Mouse (Mus musculus) kidney, postnatal 0 days (tissue): Measurements from ENCODE around the gene Dnaic1. TPM values are rescaled to one million over a fixed set of nuclear protein-coding genes. Genes with fewer than 3 reads are reported as not detected.

Experiments
- ATAC-seq: fragments of 200-750 bp; cut with Nextera tagmentation; replicated peaks from 2 replicates; pipeline ENCODE4 v1.8.0; 2017; ENCODE audit warnings: low read depth, moderate number of reproducible peaks, moderate TSS enrichment, moderate library complexity; ENCODE audit not compliant: low FRiP score
- DNase-seq: peaks from one replicate; pipeline ENCODE4 v3.0.0-alpha.2; 2016; ENCODE audit warnings: low spot score
- H3K27ac ChIP-seq: fragments of 300-500 bp; sonication (generic); 2 replicates; pipeline ENCODE4 v1.5.1; 2014; ENCODE audit warnings: mild to moderate bottlenecking
- H3K27me3 ChIP-seq: fragments of 300-500 bp; sonication (generic); 2 replicates; pipeline ENCODE4 v1.6.1; 2014; ENCODE audit warnings: low read length, mixed read lengths; ENCODE audit not compliant: insufficient read depth
- H3K36me3 ChIP-seq: fragments of 300-500 bp; sonication (generic); 2 replicates; pipeline ENCODE4 v1.6.1; 2014; ENCODE audit warnings: low read length, mixed read lengths; ENCODE audit not compliant: insufficient read depth
- H3K4me1 ChIP-seq: fragments of 300-500 bp; sonication (generic); replicated peaks from 2 replicates; pipeline ENCODE4 v1.6.1; 2014; ENCODE audit warnings: antibody characterized with exemption, low read length, mixed read lengths; ENCODE audit not compliant: insufficient read depth
- H3K4me2 ChIP-seq: fragments of 300-500 bp; sonication (generic); 2 replicates; pipeline ENCODE4 v1.6.1; 2014; ENCODE audit warnings: mild to moderate bottlenecking, low read length, moderate library complexity, mixed read lengths
- H3K4me3 ChIP-seq: fragments of 300-500 bp; sonication (generic); replicated peaks from 2 replicates; pipeline ENCODE4 v1.5.1; 2014; ENCODE audit warnings: low read depth, low read length
- H3K9ac ChIP-seq: fragments of 300-500 bp; sonication (generic); 2 replicates; pipeline ENCODE4 v1.6.1; 2014; ENCODE audit warnings: low read depth, low read length
- H3K9me3 ChIP-seq: fragments of 300-500 bp; sonication (generic); replicated peaks from 2 replicates; pipeline ENCODE4 v1.6.1; 2016; ENCODE audit warnings: low read length, inconsistent platforms, mixed read lengths
- CTCF ChIP-seq: IDR thresholded peaks from 2 replicates; pipeline ENCODE4 v1.5.1; 2016; ENCODE audit warnings: antibody characterized with exemption, low read depth, mild to moderate bottlenecking, moderate library complexity
- WGBS: fragments of 180-500 bp; shearing (Covaris S2); extraction: QIAGEN DNeasy Blood & Tissue Kit; methylation state at CpG from one replicate; pipeline ENCODE4 v1.1.7; 2014; 5-methylcytosine and 5-hydroxymethylcytosine counted together
- polyA plus RNA-seq: library from polyadenylated mRNA; unstranded; fragments of >200 nt; fragmentation: Nextera tagmentation; extraction: Ambion mirVana; gene quantifications from 2 replicates; pipeline ENCODE4 v1.2.1, GENCODE M21; 2015

Gene Dnaic1
- polyA plus RNA-seq, 1 experiment from 2014 or later, result 1.3 TPM

DNA sequence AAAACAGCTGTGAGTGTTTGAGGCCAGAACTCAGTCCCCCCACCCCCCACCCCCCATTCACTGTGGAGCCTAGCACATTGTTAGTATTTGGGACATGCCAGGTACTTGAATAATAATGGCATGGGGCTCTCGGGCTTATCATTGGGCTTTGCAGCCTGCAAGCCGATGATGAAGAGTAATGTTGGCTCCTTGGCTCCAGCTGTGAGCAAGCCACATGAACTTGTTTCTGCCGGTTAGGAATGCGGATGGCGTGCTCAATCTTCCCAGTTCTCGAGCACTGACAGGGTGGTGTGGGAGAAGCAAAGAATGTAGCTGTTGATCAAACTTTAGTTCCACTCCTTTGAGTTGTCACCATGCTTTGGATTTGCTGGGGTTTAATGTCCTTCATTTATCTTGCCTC is 6.3 kb downstream of the Dnaic1 start:
- DNase-seq, result peak; percentile 40
- H3K4me1 ChIP-seq, result no peaks in the 10 kb centered on the region
- TF ChIP-seq CTCF, result no peak

DNA sequence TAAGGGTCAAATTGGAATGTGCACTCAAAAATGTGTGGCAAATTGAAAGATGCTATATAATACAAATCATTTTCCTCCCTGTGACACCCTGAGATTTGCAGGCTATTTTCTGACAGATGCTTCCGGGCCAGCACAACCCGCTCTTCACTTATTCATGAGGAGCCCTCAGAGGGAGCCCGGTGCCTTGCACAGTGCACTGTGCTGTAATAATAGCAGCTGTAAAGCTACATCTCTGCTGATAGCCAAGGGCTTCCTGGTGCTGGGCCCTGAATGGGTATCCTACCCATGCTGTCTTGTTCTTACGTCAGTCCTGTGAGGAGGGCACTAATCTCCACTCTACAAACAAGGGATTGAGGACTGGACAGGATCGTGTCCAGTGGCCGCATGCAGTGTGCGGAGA is 13.8 kb downstream of the Dnaic1 start:
- no peak for TF ChIP-seq CTCF
- no peak for DNase-seq
- no peaks in the 10 kb centered on the region for H3K9me3 ChIP-seq
- no peak overlapping the region for H3K9ac ChIP-seq
- H3K27ac ChIP-seq, result no peak overlapping the region
- no peak overlapping the region for H3K4me3 ChIP-seq
- no peaks in the 10 kb centered on the region for H3K36me3 ChIP-seq
- ATAC-seq, result no peak
- 85% methylated on average over 7 of the region's 7 CpGs for WGBS
- H3K4me2 ChIP-seq, result no peak overlapping the region
- no peaks in the 10 kb centered on the region for H3K4me1 ChIP-seq
- no peaks in the 10 kb centered on the region for H3K27me3 ChIP-seq

More for the DNA sequence above, 6.3 kb downstream of the Dnaic1 start:
- Histone ChIP-seq H3K36me3 (no peaks in the 10 kb centered on the region), H3K27ac (no peak overlapping the region), H3K4me2 (no peak overlapping the region), H3K9me3 (no peaks in the 10 kb centered on the region), H3K9ac (no peak overlapping the region), H3K27me3 (no peaks in the 10 kb centered on the region), H3K4me3 (no peak overlapping the region)
- 49% methylated on average over 6 of the region's 6 CpGs for WGBS
- no peak for ATAC-seq

DNA sequence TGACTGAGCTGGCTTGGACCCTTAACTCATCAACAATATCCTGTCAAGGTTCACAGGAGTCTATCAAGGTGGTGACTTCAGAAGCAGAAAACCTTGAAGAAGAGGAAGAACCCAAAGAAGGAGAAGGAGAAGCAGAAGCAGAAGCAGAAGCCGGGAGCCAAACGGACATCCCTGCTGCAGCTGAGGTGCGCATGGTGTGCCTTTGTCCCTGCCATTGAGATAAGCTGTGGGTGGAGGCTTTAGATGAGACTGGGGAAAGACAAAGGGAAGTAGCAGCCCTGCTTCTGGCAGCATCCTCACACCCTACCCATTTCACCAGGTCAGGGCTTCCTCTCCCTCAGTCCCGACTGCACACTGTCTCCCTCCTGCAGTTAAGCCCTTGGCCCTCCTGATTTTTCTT is 33.2 kb downstream of the Dnaic1 start:
- DNase-seq, result no peak
- 64% methylated on average over 4 of the region's 4 CpGs for WGBS
- Histone ChIP-seq H3K27me3 (no peaks in the 10 kb centered on the region), H3K4me1 (no peaks in the 10 kb centered on the region), H3K4me2 (no peak overlapping the region), H3K9me3 (no peaks in the 10 kb centered on the region), H3K9ac (no peak overlapping the region), H3K36me3 (no peaks in the 10 kb centered on the region), H3K4me3 (no peak overlapping the region), H3K27ac (no peak overlapping the region)
- TF ChIP-seq CTCF, result no peak
- no peak for ATAC-seq

DNA sequence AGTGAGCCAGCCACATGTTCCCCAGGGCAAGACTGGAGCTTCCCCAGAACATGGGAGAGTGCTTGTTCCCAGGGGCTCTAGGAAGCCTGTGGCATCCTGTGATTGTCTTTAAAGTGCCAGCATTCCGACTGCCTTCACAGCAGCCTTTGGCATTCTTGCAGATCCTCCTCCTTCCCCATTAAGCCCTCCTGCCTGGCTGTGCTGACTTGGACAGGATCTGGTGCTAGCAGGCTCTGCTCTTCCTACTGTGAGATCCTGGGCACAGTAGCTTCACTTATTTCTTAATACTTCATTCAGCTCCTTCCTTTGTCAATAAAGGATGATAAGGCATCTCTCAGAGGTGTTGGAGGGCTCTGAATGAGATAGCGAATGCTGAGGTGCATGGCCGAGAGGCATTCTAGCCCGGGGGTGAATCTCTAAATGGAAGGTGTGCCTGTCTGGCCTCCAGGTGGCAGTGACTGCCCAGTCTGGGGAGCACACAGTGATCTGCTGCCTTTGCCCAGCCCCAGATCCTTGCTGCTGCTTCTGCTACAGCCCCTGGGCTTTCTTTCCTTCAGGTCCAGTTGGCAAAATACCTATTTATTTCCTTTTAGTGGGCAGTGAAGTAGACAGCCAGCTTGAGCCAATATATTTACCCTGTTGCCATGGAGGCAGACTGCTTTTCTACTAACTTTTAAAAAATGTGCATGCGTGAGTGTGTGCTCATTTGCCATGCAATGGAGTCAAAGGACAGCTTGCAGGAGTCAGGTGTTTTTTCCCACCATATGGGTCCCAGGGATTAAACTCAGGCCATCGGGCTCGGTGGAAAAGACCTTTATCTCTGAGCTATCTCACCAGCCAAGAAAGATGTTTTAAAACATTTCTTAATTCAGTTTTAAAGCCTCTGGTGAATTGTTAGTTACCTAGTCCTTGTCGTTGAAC is 35.2 kb downstream of the Dnaic1 start:
- peak; percentile 58 for TF ChIP-seq CTCF
- Histone ChIP-seq H3K4me1 (no peaks in the 10 kb centered on the region), H3K4me2 (no peak overlapping the region), H3K4me3 (no peak overlapping the region), H3K27ac (no peak overlapping the region), H3K9me3 (no peaks in the 10 kb centered on the region), H3K9ac (no peak overlapping the region), H3K36me3 (no peaks in the 10 kb centered on the region), H3K27me3 (no peaks in the 10 kb centered on the region)
- WGBS, result 50% methylated on average over 8 of the region's 8 CpGs
- DNase-seq (peak; percentile 37), ATAC-seq (no peak)

DNA sequence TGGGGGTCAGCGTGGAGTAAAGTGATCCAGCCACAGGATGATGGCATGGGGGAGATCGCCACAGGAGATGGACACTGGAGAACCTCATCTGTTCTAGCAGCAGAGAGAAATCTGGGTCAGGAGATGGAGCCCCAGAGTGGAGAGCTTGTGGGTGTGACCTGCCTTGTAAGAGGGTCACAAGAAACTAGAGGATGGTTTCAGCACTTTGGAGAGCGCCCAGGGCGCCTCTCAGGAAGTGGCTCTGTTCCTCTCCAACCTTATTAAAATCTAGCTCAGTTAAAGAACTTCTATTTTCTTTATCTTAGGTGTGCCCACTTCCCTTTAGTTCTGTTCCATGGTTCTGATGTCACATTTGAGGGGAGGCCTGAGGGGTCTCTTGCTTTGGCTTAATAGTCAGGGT is 37.2 kb downstream of the Dnaic1 start:
- Histone ChIP-seq H3K4me3 (no peak overlapping the region), H3K9me3 (no peaks in the 10 kb centered on the region), H3K4me2 (no peak overlapping the region), H3K27ac (no peak overlapping the region), H3K36me3 (no peaks in the 10 kb centered on the region), H3K27me3 (no peaks in the 10 kb centered on the region), H3K4me1 (no peaks in the 10 kb centered on the region), H3K9ac (no peak overlapping the region)
- WGBS, result 35% methylated on average over 4 of the region's 4 CpGs
- no peak for TF ChIP-seq CTCF
- ATAC-seq (no peak), DNase-seq (peak; percentile 87)

DNA sequence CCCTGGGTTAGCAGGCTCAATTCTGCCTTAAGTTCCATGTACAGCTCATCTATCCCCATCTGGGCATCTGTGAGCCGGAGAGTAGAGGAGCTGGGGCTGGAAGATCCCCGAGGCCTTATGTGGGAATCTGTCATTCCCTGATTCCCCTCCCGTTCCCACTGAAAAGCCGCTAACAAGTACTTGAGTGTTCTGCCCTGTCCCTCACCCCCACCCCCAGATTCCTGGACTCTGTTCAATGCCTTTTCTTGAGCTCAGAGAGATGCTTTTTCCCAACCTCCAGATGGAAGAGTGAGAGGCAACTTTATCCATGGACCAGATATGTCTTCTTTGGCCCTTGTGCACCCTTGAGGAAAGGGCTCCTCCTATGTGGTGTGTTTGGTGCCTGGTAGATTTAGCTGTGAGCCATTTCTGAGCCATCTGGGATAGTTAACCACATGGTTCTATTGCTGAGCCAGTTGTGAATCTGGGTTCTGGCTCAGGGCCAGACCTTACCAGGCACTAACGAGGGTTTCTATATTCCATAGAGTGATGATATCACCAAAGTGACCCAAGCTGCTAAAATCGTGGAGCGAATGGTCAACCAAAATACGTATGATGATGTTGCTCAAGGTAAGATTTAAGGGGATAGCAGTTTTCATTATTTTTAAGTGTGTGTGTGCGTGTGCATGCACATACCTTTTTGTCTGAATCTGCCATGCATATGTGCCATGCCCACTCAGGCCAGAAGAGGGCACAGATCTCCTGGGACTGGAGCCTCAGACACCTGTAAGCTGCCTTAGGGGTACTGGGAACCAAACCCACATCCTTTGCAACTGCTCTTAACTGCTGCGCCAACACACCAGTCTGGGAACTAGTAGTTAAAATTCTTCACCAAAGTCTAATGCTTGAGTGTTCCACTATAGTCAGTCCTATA is 40.4 kb downstream of the Dnaic1 start:
- Histone ChIP-seq H3K27ac (no peak overlapping the region), H3K4me1 (no peaks in the 10 kb centered on the region), H3K4me2 (no peak overlapping the region), H3K4me3 (no peak overlapping the region), H3K36me3 (no peaks in the 10 kb centered on the region), H3K27me3 (no peaks in the 10 kb centered on the region), H3K9me3 (no peaks in the 10 kb centered on the region), H3K9ac (no peak overlapping the region)
- WGBS, result 82% methylated on average over 10 of the region's 10 CpGs
- no peak for DNase-seq
- no peak for ATAC-seq
- peak; percentile 40; the same call in 1 of the 2 replicates for TF ChIP-seq CTCF
